Mouse (Mus musculus): Measurements from ENCODE around the gene Dclk2. TPM values are rescaled to one million over a fixed set of nuclear protein-coding genes. Genes with fewer than 3 reads are reported as not detected.
A peak's percentile ranks its signal among the peaks of the same experiment; 100 is the strongest.

Dclk2 gene
- polyA plus RNA-seq, 1 experiment from 2014 or later, result 53.6 TPM

DNA sequence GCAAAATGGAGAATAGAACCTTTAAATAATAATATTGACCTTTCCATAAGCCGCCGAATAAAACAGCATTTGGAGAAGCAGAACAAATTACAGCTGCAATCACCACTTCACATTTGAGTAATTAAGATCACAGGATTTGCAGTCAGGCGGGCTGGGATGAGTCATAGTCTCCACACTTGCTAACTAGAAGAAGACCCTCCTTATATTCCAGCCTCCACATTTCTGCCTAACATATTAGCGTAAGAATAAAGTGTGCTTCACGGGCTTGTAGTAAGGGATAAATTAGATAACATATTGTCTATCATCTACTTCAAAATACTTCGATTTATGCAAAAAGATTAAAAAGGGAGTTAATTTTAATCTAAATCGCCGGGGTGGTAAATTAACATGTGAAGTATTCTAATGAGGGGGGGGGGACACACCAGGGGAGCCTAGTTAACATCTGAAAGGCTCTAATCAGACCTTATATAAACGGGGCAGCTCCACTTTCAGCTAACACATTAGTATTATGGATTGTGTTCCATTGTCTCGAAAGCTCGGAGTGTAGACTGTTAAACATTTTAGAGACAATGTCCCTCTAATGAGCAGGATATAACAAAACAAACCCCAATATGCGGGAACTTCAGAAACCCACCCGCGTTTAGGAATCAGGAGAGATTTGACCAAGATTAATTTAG is 87.9 kb downstream of the Dclk2 start:
- H3K4me1 ChIP-seq (ENCODE audit: control insufficient read depth, insufficient read depth, low read length), result peaks cover 28% of the 10 kb centered on the region
- H3K36me3 ChIP-seq (ENCODE audit: control insufficient read depth, insufficient read depth, low read length), result peaks cover 15% of the 10 kb centered on the region; the same call in 1 of the 2 replicates
- DNase-seq (ENCODE audit: low spot score) (peak; percentile 82), ATAC-seq (peak; percentile 86)
- no peak overlapping the region for H3K4me3 ChIP-seq (ENCODE audit: low read depth, low read length)
- WGBS, result 5% methylated on average over 14 of the region's 14 CpGs
- H3K9me3 ChIP-seq (replicated peaks; ENCODE audit: control insufficient read depth, low read length), result no peaks in the 10 kb centered on the region
- H3K27me3 ChIP-seq (replicated peaks; ENCODE audit: control insufficient read depth, insufficient read depth, low read length), result no peaks in the 10 kb centered on the region
- H3K4me2 ChIP-seq (ENCODE audit: low read length), result peak overlapping the region; percentile 23; the same call in 1 of the 2 replicates
- H3K9ac ChIP-seq (ENCODE audit: low read length), result no peak overlapping the region
- peak overlapping the region; percentile 49; the same call in 1 of the 2 replicates for H3K27ac ChIP-seq (ENCODE audit: low read depth, low read length)

DNA sequence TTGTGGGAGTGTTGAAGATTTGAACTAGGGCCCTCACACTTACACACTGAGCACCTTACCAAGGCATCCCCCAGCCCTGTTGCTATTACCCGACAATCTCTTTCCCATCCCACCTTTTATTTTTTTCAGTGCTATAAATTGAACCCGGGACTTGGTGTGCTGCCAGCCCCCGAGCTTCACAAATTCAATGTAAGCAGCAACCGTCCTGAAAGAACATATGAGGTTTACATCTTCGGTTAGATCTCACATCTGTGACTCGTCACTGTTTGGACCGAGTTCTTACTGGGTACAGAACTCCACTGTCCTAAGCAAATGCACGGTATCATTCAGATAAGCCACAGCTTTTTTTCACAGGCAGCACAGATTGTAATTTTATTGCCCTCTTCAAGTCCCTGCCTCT is 88.5 kb downstream of the Dclk2 start:
- no peaks in the 10 kb centered on the region for H3K27me3 ChIP-seq (replicated peaks; ENCODE audit: control insufficient read depth, insufficient read depth, low read length)
- peaks cover 28% of the 10 kb centered on the region for H3K4me1 ChIP-seq (ENCODE audit: control insufficient read depth, insufficient read depth, low read length)
- ATAC-seq (peak; percentile 25), DNase-seq (ENCODE audit: low spot score) (no peak)
- no peak overlapping the region for H3K4me2 ChIP-seq (ENCODE audit: low read length)
- no peak overlapping the region for H3K9ac ChIP-seq (ENCODE audit: low read length)
- H3K27ac ChIP-seq (ENCODE audit: low read depth, low read length), result peak overlapping the region; percentile 9; the same call in 1 of the 2 replicates
- H3K36me3 ChIP-seq (ENCODE audit: control insufficient read depth, insufficient read depth, low read length), result peaks cover 15% of the 10 kb centered on the region; the same call in 1 of the 2 replicates
- 32% methylated on average over 8 of the region's 8 CpGs for WGBS
- H3K9me3 ChIP-seq (replicated peaks; ENCODE audit: control insufficient read depth, low read length), result no peaks in the 10 kb centered on the region
- no peak overlapping the region for H3K4me3 ChIP-seq (ENCODE audit: low read depth, low read length)

DNA sequence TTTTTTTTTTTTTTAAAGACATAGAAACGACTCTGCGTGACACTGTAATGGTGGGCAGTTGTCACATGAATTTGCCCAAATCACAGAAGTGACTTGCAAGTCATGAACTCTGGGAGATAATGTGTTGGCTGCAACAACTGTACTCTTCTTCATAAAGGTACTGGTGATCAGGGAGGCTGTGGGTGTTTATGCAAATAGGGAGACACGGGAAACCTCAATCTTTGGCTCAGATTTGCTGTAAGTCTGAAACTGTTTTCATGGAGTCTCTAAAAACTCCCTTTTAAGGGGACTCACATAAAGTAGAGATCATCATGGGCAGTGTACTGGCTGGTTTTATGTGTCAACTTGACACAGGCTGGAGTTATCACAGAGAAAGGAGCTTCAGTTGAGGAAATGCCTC is 93.1 kb downstream of the Dclk2 start:
- no peak overlapping the region for H3K4me2 ChIP-seq (ENCODE audit: low read length)
- H3K36me3 ChIP-seq (ENCODE audit: control insufficient read depth, insufficient read depth, low read length), result peaks cover 26% of the 10 kb centered on the region; the same call in 1 of the 2 replicates
- H3K27me3 ChIP-seq (replicated peaks; ENCODE audit: control insufficient read depth, insufficient read depth, low read length), result no peaks in the 10 kb centered on the region
- 91% methylated on average over 3 of the region's 3 CpGs for WGBS
- no peak for ATAC-seq
- H3K9ac ChIP-seq (ENCODE audit: low read length), result no peak overlapping the region
- no peak overlapping the region for H3K27ac ChIP-seq (ENCODE audit: low read depth, low read length)
- no peaks in the 10 kb centered on the region for H3K9me3 ChIP-seq (replicated peaks; ENCODE audit: control insufficient read depth, low read length)
- peaks cover 8% of the 10 kb centered on the region for H3K4me1 ChIP-seq (ENCODE audit: control insufficient read depth, insufficient read depth, low read length)
- H3K4me3 ChIP-seq (ENCODE audit: low read depth, low read length), result no peak overlapping the region
- no peak for DNase-seq (ENCODE audit: low spot score)

- no peak for DNase-seq (ENCODE audit: low spot score)
- Histone ChIP-seq H3K9ac (ENCODE audit: low read length) (no peak overlapping the region), H3K4me1 (ENCODE audit: control insufficient read depth, insufficient read depth, low read length) (peaks cover 10% of the 10 kb centered on the region; the same call in 1 of the 2 replicates), H3K9me3 (replicated peaks; ENCODE audit: control insufficient read depth, low read length) (no peaks in the 10 kb centered on the region), H3K36me3 (ENCODE audit: control insufficient read depth, insufficient read depth, low read length) (peaks cover 11% of the 10 kb centered on the region; the same call in 1 of the 2 replicates), H3K27ac (ENCODE audit: low read depth, low read length) (no peak overlapping the region), H3K4me2 (ENCODE audit: low read length) (no peak overlapping the region), H3K4me3 (ENCODE audit: low read depth, low read length) (no peak overlapping the region), H3K27me3 (replicated peaks; ENCODE audit: control insufficient read depth, insufficient read depth, low read length) (no peaks in the 10 kb centered on the region)
- 53% methylated on average over 3 of the region's 3 CpGs for WGBS
- no peak for ATAC-seq
Measured at GRCm38 (mm10) chr3:86821383-86821782, 99.3 kb downstream of the Dclk2 start.

GRCm38 (mm10) chr3:86820344-86820743 is 100.3 kb downstream of the Dclk2 start:
- Histone ChIP-seq H3K4me3 (ENCODE audit: low read depth, low read length) (no peak overlapping the region), H3K9me3 (replicated peaks; ENCODE audit: control insufficient read depth, low read length) (no peaks in the 10 kb centered on the region), H3K36me3 (ENCODE audit: control insufficient read depth, insufficient read depth, low read length) (peaks cover 11% of the 10 kb centered on the region; the same call in 1 of the 2 replicates), H3K4me1 (ENCODE audit: control insufficient read depth, insufficient read depth, low read length) (peaks cover 10% of the 10 kb centered on the region; the same call in 1 of the 2 replicates), H3K27ac (ENCODE audit: low read depth, low read length) (no peak overlapping the region), H3K9ac (ENCODE audit: low read length) (no peak overlapping the region), H3K4me2 (ENCODE audit: low read length) (no peak overlapping the region), H3K27me3 (replicated peaks; ENCODE audit: control insufficient read depth, insufficient read depth, low read length) (no peaks in the 10 kb centered on the region)
- WGBS, result 91% methylated on average over 10 of the region's 10 CpGs
- no peak for ATAC-seq
- DNase-seq (ENCODE audit: low spot score), result no peak

DNA sequence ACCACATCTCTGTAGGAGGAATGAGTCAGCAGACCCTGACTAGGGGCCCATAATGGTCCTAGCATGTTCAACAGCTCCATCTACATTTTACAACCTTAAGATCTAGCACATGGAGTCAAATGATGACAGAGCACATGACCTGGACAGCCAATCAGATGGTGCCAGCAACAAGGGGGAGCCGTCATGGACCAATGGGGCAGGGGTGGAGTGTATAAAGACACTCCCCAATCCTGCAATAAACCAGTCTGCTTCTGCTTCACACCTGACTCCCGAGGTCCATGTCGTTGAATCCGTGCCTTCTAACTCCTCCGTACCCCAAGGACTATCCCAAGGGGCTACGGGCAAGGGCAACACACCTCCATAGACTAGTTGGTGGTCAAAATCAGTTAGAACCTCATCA is 101.3 kb downstream of the Dclk2 start:
- DNase-seq (ENCODE audit: low spot score), result no peak
- no peak overlapping the region for H3K4me3 ChIP-seq (ENCODE audit: low read depth, low read length)
- H3K36me3 ChIP-seq (ENCODE audit: control insufficient read depth, insufficient read depth, low read length), result peaks cover 16% of the 10 kb centered on the region
- H3K27ac ChIP-seq (ENCODE audit: low read depth, low read length), result no peak overlapping the region
- H3K9ac ChIP-seq (ENCODE audit: low read length), result no peak overlapping the region
- H3K9me3 ChIP-seq (replicated peaks; ENCODE audit: control insufficient read depth, low read length), result no peaks in the 10 kb centered on the region
- H3K4me2 ChIP-seq (ENCODE audit: low read length), result no peak overlapping the region
- no peaks in the 10 kb centered on the region for H3K27me3 ChIP-seq (replicated peaks; ENCODE audit: control insufficient read depth, insufficient read depth, low read length)
- ATAC-seq, result no peak
- 98% methylated on average over 6 of the region's 6 CpGs for WGBS
- H3K4me1 ChIP-seq (ENCODE audit: control insufficient read depth, insufficient read depth, low read length), result peaks cover 10% of the 10 kb centered on the region; the same call in 1 of the 2 replicates

DNA sequence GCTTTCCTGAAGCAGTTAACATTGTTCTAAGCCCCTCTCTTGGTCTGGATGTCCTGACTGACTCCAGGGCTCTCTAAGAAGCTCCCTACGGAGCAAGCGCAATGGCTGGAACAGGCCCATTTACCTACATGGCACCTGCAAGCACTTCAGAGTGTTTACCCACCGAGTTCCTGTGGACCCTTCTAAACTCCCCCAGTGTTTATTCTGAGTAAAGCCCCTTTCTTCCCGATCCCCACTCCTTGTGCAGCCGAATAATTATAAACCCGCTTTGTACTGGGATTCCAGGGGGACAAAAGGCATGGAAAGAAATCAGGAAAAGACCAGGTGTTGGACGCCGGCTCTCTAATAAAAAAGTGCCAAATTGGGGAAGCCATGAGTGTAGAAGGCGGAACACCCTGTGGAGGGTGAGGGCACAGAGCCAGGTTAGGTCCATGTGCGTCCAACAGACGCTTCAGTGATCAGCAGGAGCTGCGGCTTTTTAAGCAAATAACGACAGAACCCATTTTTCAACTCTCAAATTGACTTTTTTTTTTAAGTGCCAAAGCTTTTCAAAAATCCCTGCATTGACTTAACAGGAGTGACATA is 102.6 kb downstream of the Dclk2 start:
- H3K4me2 ChIP-seq (ENCODE audit: low read length), result no peak overlapping the region
- no peaks in the 10 kb centered on the region for H3K27me3 ChIP-seq (replicated peaks; ENCODE audit: control insufficient read depth, insufficient read depth, low read length)
- H3K36me3 ChIP-seq (ENCODE audit: control insufficient read depth, insufficient read depth, low read length), result peaks cover 16% of the 10 kb centered on the region
- 0 out of 2 replicates have a peak overlapping the region, but pooled peaks have one; percentile 49 for H3K27ac ChIP-seq (ENCODE audit: low read depth, low read length)
- H3K9ac ChIP-seq (ENCODE audit: low read length), result no peak overlapping the region
- peaks cover 10% of the 10 kb centered on the region; the same call in 1 of the 2 replicates for H3K4me1 ChIP-seq (ENCODE audit: control insufficient read depth, insufficient read depth, low read length)
- ATAC-seq (peak; percentile 44; the same call in 1 of the 2 replicates), DNase-seq (ENCODE audit: low spot score) (peak; percentile 74)
- H3K9me3 ChIP-seq (replicated peaks; ENCODE audit: control insufficient read depth, low read length), result no peaks in the 10 kb centered on the region
- no peak overlapping the region for H3K4me3 ChIP-seq (ENCODE audit: low read depth, low read length)
- WGBS, result 21% methylated on average over 13 of the region's 13 CpGs

DNA sequence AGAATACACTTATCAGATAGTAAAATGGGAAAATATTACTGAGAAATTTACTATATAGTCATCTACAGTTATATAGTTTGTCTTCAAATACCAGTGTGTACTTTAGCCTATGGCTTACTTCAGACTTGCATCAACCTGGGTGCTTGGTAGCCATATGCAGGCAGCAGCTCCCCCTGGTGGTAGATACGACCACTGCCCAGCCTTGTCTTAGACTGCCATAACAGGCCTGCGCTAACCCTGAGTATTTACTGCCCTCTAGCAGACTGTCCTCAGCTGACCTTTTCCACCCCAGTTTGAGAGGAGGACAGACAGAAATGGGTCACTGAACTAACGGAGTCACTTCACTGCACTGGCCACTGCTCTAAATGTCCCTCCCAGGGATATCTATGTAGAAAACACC is 108.0 kb downstream of the Dclk2 start:
- DNase-seq (ENCODE audit: low spot score) (peak; percentile 84), ATAC-seq (peak; percentile 83)
- H3K9ac ChIP-seq (ENCODE audit: low read length), result no peak overlapping the region
- no peak overlapping the region for H3K27ac ChIP-seq (ENCODE audit: low read depth, low read length)
- 0 out of 2 replicates have a peak, but pooled peaks cover 2% of the 10 kb centered on the region for H3K4me1 ChIP-seq (ENCODE audit: control insufficient read depth, insufficient read depth, low read length)
- 17% methylated on average over 3 of the region's 3 CpGs for WGBS
- H3K4me2 ChIP-seq (ENCODE audit: low read length), result no peak overlapping the region
- H3K4me3 ChIP-seq (ENCODE audit: low read depth, low read length), result no peak overlapping the region
- H3K36me3 ChIP-seq (ENCODE audit: control insufficient read depth, insufficient read depth, low read length), result peaks cover 23% of the 10 kb centered on the region
- H3K9me3 ChIP-seq (replicated peaks; ENCODE audit: control insufficient read depth, low read length), result no peaks in the 10 kb centered on the region
- no peaks in the 10 kb centered on the region for H3K27me3 ChIP-seq (replicated peaks; ENCODE audit: control insufficient read depth, insufficient read depth, low read length)

- WGBS, result 88% methylated on average over 5 of the region's 5 CpGs
- no peaks in the 10 kb centered on the region for H3K9me3 ChIP-seq (replicated peaks; ENCODE audit: control insufficient read depth, low read length)
- no peak overlapping the region for H3K27ac ChIP-seq (ENCODE audit: low read depth, low read length)
- H3K27me3 ChIP-seq (replicated peaks; ENCODE audit: control insufficient read depth, insufficient read depth, low read length), result no peaks in the 10 kb centered on the region
- no peaks in the 10 kb centered on the region for H3K4me1 ChIP-seq (ENCODE audit: control insufficient read depth, insufficient read depth, low read length)
- no peak overlapping the region for H3K9ac ChIP-seq (ENCODE audit: low read length)
- no peak overlapping the region for H3K4me2 ChIP-seq (ENCODE audit: low read length)
- H3K4me3 ChIP-seq (ENCODE audit: low read depth, low read length), result no peak overlapping the region
- peaks cover 25% of the 10 kb centered on the region for H3K36me3 ChIP-seq (ENCODE audit: control insufficient read depth, insufficient read depth, low read length)
- DNase-seq (ENCODE audit: low spot score) (no peak), ATAC-seq (no peak)
Measured at GRCm38 (mm10) chr3:86810908-86811307, 109.7 kb downstream of the Dclk2 start.

Measured in forebrain, embryonic 14.5 days (tissue).